Mouse (Mus musculus): Measurements from ENCODE around the gene Tmem82. TPM values are rescaled to one million over a fixed set of nuclear protein-coding genes. Genes with fewer than 3 reads are reported as not detected.

The Tmem82 gene
- polyA plus RNA-seq, 1 experiment from 2014 or later, result 8.4 TPM

GRCm38 (mm10) chr4:141581051-141581450 lies 37.4 kb downstream of the Tmem82 start:
- Histone ChIP-seq H3K36me3 (ENCODE audit: control insufficient read depth, insufficient read depth, low read length) (peaks cover 92% of the 10 kb centered on the region), H3K9me3 (ENCODE audit: control insufficient read depth, low read length) (no peaks in the 10 kb centered on the region), H3K27ac (ENCODE audit: low read depth) (no peak overlapping the region), H3K4me3 (ENCODE audit: low read depth, low read length) (no peak overlapping the region), H3K27me3 (replicated peaks; ENCODE audit: control insufficient read depth, insufficient read depth, low read length) (no peaks in the 10 kb centered on the region), H3K4me2 (ENCODE audit: low read length) (no peak overlapping the region), H3K4me1 (replicated peaks; ENCODE audit: control insufficient read depth, insufficient read depth, low read length) (no peaks in the 10 kb centered on the region), H3K9ac (ENCODE audit: low read length) (no peak overlapping the region)
- WGBS, result 94% methylated on average over 13 of the region's 13 CpGs
- DNase-seq (ENCODE audit: low spot score) (no peak), ATAC-seq (replicated peaks; ENCODE audit: low FRiP score, low TSS enrichment, low read depth) (no peak)

- peak; percentile 83 for ATAC-seq (replicated peaks; ENCODE audit: low FRiP score, low TSS enrichment, low read depth)
- Histone ChIP-seq H3K4me2 (ENCODE audit: low read length) (no peak overlapping the region), H3K27me3 (replicated peaks; ENCODE audit: control insufficient read depth, insufficient read depth, low read length) (no peaks in the 10 kb centered on the region), H3K9ac (ENCODE audit: low read length) (no peak overlapping the region), H3K4me3 (ENCODE audit: low read depth, low read length) (no peak overlapping the region), H3K36me3 (ENCODE audit: control insufficient read depth, insufficient read depth, low read length) (peaks cover 74% of the 10 kb centered on the region), H3K9me3 (ENCODE audit: control insufficient read depth, low read length) (no peaks in the 10 kb centered on the region), H3K27ac (ENCODE audit: low read depth) (0 out of 2 replicates have a peak overlapping the region, but pooled peaks have one; percentile 28), H3K4me1 (replicated peaks; ENCODE audit: control insufficient read depth, insufficient read depth, low read length) (0 out of 2 replicates have a peak, but pooled peaks cover 2% of the 10 kb centered on the region)
- WGBS, result 41% methylated on average over 3 of the region's 3 CpGs
- DNase-seq (ENCODE audit: low spot score), result no peak
These were observed 39.6 kb downstream of the Tmem82 start for GRCm38 (mm10) chr4:141578833-141579232.

GRCm38 (mm10) chr4:141576877-141577276 lies 41.6 kb downstream of the Tmem82 start:
- no peak overlapping the region for H3K27ac ChIP-seq (ENCODE audit: low read depth)
- no peak overlapping the region for H3K9ac ChIP-seq (ENCODE audit: low read length)
- no peak overlapping the region for H3K4me3 ChIP-seq (ENCODE audit: low read depth, low read length)
- ATAC-seq (replicated peaks; ENCODE audit: low FRiP score, low TSS enrichment, low read depth), result no peak
- DNase-seq (ENCODE audit: low spot score), result no peak
- no peak overlapping the region for H3K4me2 ChIP-seq (ENCODE audit: low read length)
- no peaks in the 10 kb centered on the region for H3K27me3 ChIP-seq (replicated peaks; ENCODE audit: control insufficient read depth, insufficient read depth, low read length)
- no peaks in the 10 kb centered on the region for H3K9me3 ChIP-seq (ENCODE audit: control insufficient read depth, low read length)
- H3K4me1 ChIP-seq (replicated peaks; ENCODE audit: control insufficient read depth, insufficient read depth, low read length), result 0 out of 2 replicates have a peak, but pooled peaks cover 7% of the 10 kb centered on the region
- peaks cover 54% of the 10 kb centered on the region for H3K36me3 ChIP-seq (ENCODE audit: control insufficient read depth, insufficient read depth, low read length)
- WGBS, result 94% methylated on average over 7 of the region's 7 CpGs

GRCm38 (mm10) chr4:141576404-141576803 lies 42.0 kb downstream of the Tmem82 start:
- WGBS, result 80% methylated on average over 11 of the region's 11 CpGs
- no peak overlapping the region for H3K9ac ChIP-seq (ENCODE audit: low read length)

GRCm38 (mm10) chr4:141574789-141575702 lies 43.4 kb downstream of the Tmem82 start:
- Histone ChIP-seq H3K9ac (ENCODE audit: low read length) (no peak overlapping the region), H3K4me2 (ENCODE audit: low read length) (0 out of 2 replicates have a peak overlapping the region, but pooled peaks have one; percentile 11), H3K36me3 (ENCODE audit: control insufficient read depth, insufficient read depth, low read length) (peaks cover 38% of the 10 kb centered on the region), H3K4me1 (replicated peaks; ENCODE audit: control insufficient read depth, insufficient read depth, low read length) (0 out of 2 replicates have a peak, but pooled peaks cover 9% of the 10 kb centered on the region), H3K27me3 (replicated peaks; ENCODE audit: control insufficient read depth, insufficient read depth, low read length) (no peaks in the 10 kb centered on the region), H3K27ac (ENCODE audit: low read depth) (no peak overlapping the region), H3K9me3 (ENCODE audit: control insufficient read depth, low read length) (no peaks in the 10 kb centered on the region), H3K4me3 (ENCODE audit: low read depth, low read length) (no peak overlapping the region)
- DNase-seq (ENCODE audit: low spot score), result peak; percentile 95
- ATAC-seq (replicated peaks; ENCODE audit: low FRiP score, low TSS enrichment, low read depth), result peak; percentile 23
- 37% methylated on average over 27 of the region's 27 CpGs for WGBS

More at GRCm38 (mm10) chr4:141576404-141576803, 42.0 kb downstream of the Tmem82 start:
- DNase-seq (ENCODE audit: low spot score) (no peak), ATAC-seq (replicated peaks; ENCODE audit: low FRiP score, low TSS enrichment, low read depth) (no peak)
- Histone ChIP-seq H3K4me3 (ENCODE audit: low read depth, low read length) (no peak overlapping the region), H3K36me3 (ENCODE audit: control insufficient read depth, insufficient read depth, low read length) (peaks cover 52% of the 10 kb centered on the region), H3K27me3 (replicated peaks; ENCODE audit: control insufficient read depth, insufficient read depth, low read length) (no peaks in the 10 kb centered on the region), H3K4me1 (replicated peaks; ENCODE audit: control insufficient read depth, insufficient read depth, low read length) (0 out of 2 replicates have a peak, but pooled peaks cover 7% of the 10 kb centered on the region), H3K27ac (ENCODE audit: low read depth) (no peak overlapping the region), H3K4me2 (ENCODE audit: low read length) (no peak overlapping the region), H3K9me3 (ENCODE audit: control insufficient read depth, low read length) (no peaks in the 10 kb centered on the region)

GRCm38 (mm10) chr4:141573359-141573966 lies 45.0 kb downstream of the Tmem82 start:
- H3K27ac ChIP-seq (ENCODE audit: low read depth), result peak overlapping the region; percentile 40
- H3K9me3 ChIP-seq (ENCODE audit: control insufficient read depth, low read length), result no peaks in the 10 kb centered on the region
- H3K4me3 ChIP-seq (ENCODE audit: low read depth, low read length), result no peak overlapping the region
- 48% methylated on average over 6 of the region's 6 CpGs for WGBS
- ATAC-seq (replicated peaks; ENCODE audit: low FRiP score, low TSS enrichment, low read depth), result no peak; the same call in 1 of the 2 replicates
- peak; percentile 57 for DNase-seq (ENCODE audit: low spot score)
- H3K4me1 ChIP-seq (replicated peaks; ENCODE audit: control insufficient read depth, insufficient read depth, low read length), result 0 out of 2 replicates have a peak, but pooled peaks cover 9% of the 10 kb centered on the region
- H3K4me2 ChIP-seq (ENCODE audit: low read length), result no peak overlapping the region
- no peaks in the 10 kb centered on the region for H3K27me3 ChIP-seq (replicated peaks; ENCODE audit: control insufficient read depth, insufficient read depth, low read length)
- no peak overlapping the region for H3K9ac ChIP-seq (ENCODE audit: low read length)
- peaks cover 24% of the 10 kb centered on the region for H3K36me3 ChIP-seq (ENCODE audit: control insufficient read depth, insufficient read depth, low read length)

GRCm38 (mm10) chr4:141572668-141573358 lies 45.6 kb downstream of the Tmem82 start:
- Histone ChIP-seq H3K36me3 (ENCODE audit: control insufficient read depth, insufficient read depth, low read length) (peaks cover 18% of the 10 kb centered on the region), H3K4me3 (ENCODE audit: low read depth, low read length) (no peak overlapping the region), H3K4me1 (replicated peaks; ENCODE audit: control insufficient read depth, insufficient read depth, low read length) (0 out of 2 replicates have a peak, but pooled peaks cover 9% of the 10 kb centered on the region), H3K9me3 (ENCODE audit: control insufficient read depth, low read length) (no peaks in the 10 kb centered on the region), H3K27ac (ENCODE audit: low read depth) (peak overlapping the region; percentile 40; the same call in 1 of the 2 replicates), H3K4me2 (ENCODE audit: low read length) (no peak overlapping the region), H3K9ac (ENCODE audit: low read length) (no peak overlapping the region), H3K27me3 (replicated peaks; ENCODE audit: control insufficient read depth, insufficient read depth, low read length) (no peaks in the 10 kb centered on the region)
- no peak for ATAC-seq (replicated peaks; ENCODE audit: low FRiP score, low TSS enrichment, low read depth)
- no peak for DNase-seq (ENCODE audit: low spot score)
- 72% methylated on average over 7 of the region's 7 CpGs for WGBS

- ATAC-seq (replicated peaks; ENCODE audit: low FRiP score, low TSS enrichment, low read depth) (0 out of 2 replicates have a peak, but pooled peaks have one; percentile 12), DNase-seq (ENCODE audit: low spot score) (no peak)
- Histone ChIP-seq H3K9ac (ENCODE audit: low read length) (no peak overlapping the region), H3K4me1 (replicated peaks; ENCODE audit: control insufficient read depth, insufficient read depth, low read length) (0 out of 2 replicates have a peak, but pooled peaks cover 9% of the 10 kb centered on the region), H3K4me2 (ENCODE audit: low read length) (no peak overlapping the region), H3K27me3 (replicated peaks; ENCODE audit: control insufficient read depth, insufficient read depth, low read length) (no peaks in the 10 kb centered on the region), H3K27ac (ENCODE audit: low read depth) (no peak overlapping the region), H3K36me3 (ENCODE audit: control insufficient read depth, insufficient read depth, low read length) (peaks cover 9% of the 10 kb centered on the region), H3K9me3 (ENCODE audit: control insufficient read depth, low read length) (no peaks in the 10 kb centered on the region), H3K4me3 (ENCODE audit: low read depth, low read length) (no peak overlapping the region)
- 56% methylated on average over 10 of the region's 10 CpGs for WGBS
These were observed 46.5 kb downstream of the Tmem82 start for GRCm38 (mm10) chr4:141571934-141572333.
